Mouse (Mus musculus) lung, postnatal 0 days (tissue): ENCODE measurements around the gene Hepacam2. TPM values are rescaled to one million over a fixed set of nuclear protein-coding genes. Genes with fewer than 3 reads are reported as not detected.

Experiments
- ATAC-seq: fragments of 200-750 bp; cut with Nextera tagmentation; 2 replicates; pipeline ENCODE4 v1.8.0; 2017; ENCODE audit warnings: moderate library complexity
- DNase-seq: peaks from one replicate; pipeline ENCODE4 v3.0.0-alpha.2; 2016; ENCODE audit warnings: low spot score
- H3K27ac ChIP-seq: fragments of 300-500 bp; sonication (generic); 2 replicates; pipeline ENCODE4 v1.5.1; 2014; ENCODE audit warnings: antibody characterized with exemption, mild to moderate bottlenecking, low read length, mixed read lengths
- H3K27me3 ChIP-seq: fragments of 300-500 bp; sonication (generic); replicated peaks from 2 replicates; pipeline ENCODE4 v1.6.1; 2014; ENCODE audit warnings: low read length, mixed read lengths; ENCODE audit not compliant: insufficient read depth
- H3K36me3 ChIP-seq: fragments of 300-500 bp; sonication (generic); 2 replicates; pipeline ENCODE4 v1.6.1; 2014; ENCODE audit warnings: low read length, mixed read lengths; ENCODE audit not compliant: insufficient read depth
- H3K4me1 ChIP-seq: fragments of 300-500 bp; sonication (generic); 2 replicates; pipeline ENCODE4 v1.6.1; 2014; ENCODE audit warnings: antibody characterized with exemption, low read depth, low read length, mixed read lengths; ENCODE audit not compliant: insufficient read depth
- H3K4me2 ChIP-seq: fragments of 300-500 bp; sonication (generic); replicated peaks from 2 replicates; pipeline ENCODE4 v1.6.1; 2014; ENCODE audit warnings: low read depth, mild to moderate bottlenecking, low read length, moderate library complexity, mixed read lengths
- H3K4me3 ChIP-seq: fragments of 300-500 bp; sonication (generic); 2 replicates; pipeline ENCODE4 v1.5.1; 2014; ENCODE audit warnings: low read depth, low read length
- H3K9ac ChIP-seq: fragments of 300-500 bp; sonication (generic); replicated peaks from 2 replicates; pipeline ENCODE4 v1.6.1; 2014; ENCODE audit warnings: low read depth, mild to moderate bottlenecking
- H3K9me3 ChIP-seq: fragments of 300-500 bp; sonication (generic); 2 replicates; pipeline ENCODE4 v1.6.1; 2016; ENCODE audit warnings: low read length, mixed read lengths
- CTCF ChIP-seq: IDR thresholded peaks from 2 replicates; pipeline ENCODE4 v1.5.1; 2016; ENCODE audit warnings: antibody characterized with exemption, mild to moderate bottlenecking
- EP300 ChIP-seq: IDR thresholded peaks from 2 replicates; pipeline ENCODE4 v1.6.1; 2016; ENCODE audit warnings: antibody characterized with exemption, mild to moderate bottlenecking, control low read depth
- WGBS: fragments of 180-500 bp; shearing (Covaris S2); extraction: QIAGEN DNeasy Blood & Tissue Kit; methylation state at CpG from one replicate; pipeline ENCODE4 v1.1.7; 2014; 5-methylcytosine and 5-hydroxymethylcytosine counted together
- polyA plus RNA-seq: library from polyadenylated mRNA; unstranded; fragments of >200 nt; fragmentation: Nextera tagmentation; extraction: Ambion mirVana; gene quantifications from 2 replicates; pipeline ENCODE4 v1.2.1, GENCODE M21; 2015

Gene Hepacam2
- polyA plus RNA-seq = 0.11 and 0.20 TPM in 2 replicates

- H3K4me1 ChIP-seq = peaks cover 6% of the 10 kb centered on the region; the same call in 1 of the 2 replicates
Measured at GRCm38 (mm10) chr6:3498162-3498848, at the start of gene Hepacam2, which contains the start of gene Vps50. Gene Hepacam2, minus strand, starts transcription at chr6:3498298. Gene Vps50, plus strand, starts transcription at chr6:3498382.

GRCm38 (mm10) chr6:3544970-3545369, 46.9 kb upstream of the Hepacam2 start:
- TF ChIP-seq EP300 (no peak), CTCF (no peak)
- WGBS = 37% methylated on average over 1 of the region's 1 CpGs
- ATAC-seq = no peak
- Histone ChIP-seq H3K36me3 (no peaks in the 10 kb centered on the region; the same call in 1 of the 2 replicates), H3K9me3 (no peaks in the 10 kb centered on the region), H3K4me1 (no peaks in the 10 kb centered on the region), H3K27me3 (no peaks in the 10 kb centered on the region), H3K9ac (no peak overlapping the region), H3K4me2 (no peak overlapping the region), H3K4me3 (no peak overlapping the region), H3K27ac (no peak overlapping the region)
- no peak for DNase-seq

More at GRCm38 (mm10) chr6:3498162-3498848, at the start of gene Hepacam2, which contains the start of gene Vps50:
- DNase-seq (peak; percentile 97), ATAC-seq (peak; percentile 100)
- H3K4me3 ChIP-seq = peak within 1 kb of the TSS; percentile 80
- H3K9ac ChIP-seq = peak within 1 kb of the TSS; percentile 78
- no peak within 1 kb of the TSS for H3K27ac ChIP-seq
- peak within 1 kb of the TSS; percentile 82 for H3K4me2 ChIP-seq
- H3K27me3 ChIP-seq = no peaks in the 10 kb centered on the region
- H3K9me3 ChIP-seq = no peaks in the 10 kb centered on the region
- TF ChIP-seq EP300 (no peak), CTCF (no peak)
- WGBS = 1% methylated on average over 28 of the region's 28 CpGs
- H3K36me3 ChIP-seq = no peaks in the 10 kb centered on the region

- WGBS = 81% methylated on average over 4 of the region's 4 CpGs
- DNase-seq = no peak
Measured at GRCm38 (mm10) chr6:3543862-3544261, 45.8 kb upstream of the Hepacam2 start.

GRCm38 (mm10) chr6:3539470-3539869, 41.4 kb upstream of the Hepacam2 start:
- H3K4me3 ChIP-seq = no peak overlapping the region
- no peak for DNase-seq
- 39% methylated on average over 2 of the region's 2 CpGs for WGBS
- H3K27ac ChIP-seq = no peak overlapping the region
- H3K4me2 ChIP-seq = no peak overlapping the region
- no peaks in the 10 kb centered on the region for H3K4me1 ChIP-seq
- H3K9me3 ChIP-seq = no peaks in the 10 kb centered on the region
- H3K36me3 ChIP-seq = no peaks in the 10 kb centered on the region; the same call in 1 of the 2 replicates
- TF ChIP-seq CTCF (no peak), EP300 (no peak)
- no peak overlapping the region for H3K9ac ChIP-seq
- H3K27me3 ChIP-seq = no peaks in the 10 kb centered on the region
- ATAC-seq = no peak

More at GRCm38 (mm10) chr6:3543862-3544261, 45.8 kb upstream of the Hepacam2 start:
- no peak overlapping the region for H3K9ac ChIP-seq
- H3K27me3 ChIP-seq = no peaks in the 10 kb centered on the region
- no peak overlapping the region for H3K4me3 ChIP-seq
- TF ChIP-seq EP300 (no peak), CTCF (no peak)
- no peaks in the 10 kb centered on the region for H3K4me1 ChIP-seq
- no peak overlapping the region for H3K4me2 ChIP-seq
- H3K9me3 ChIP-seq = no peaks in the 10 kb centered on the region
- no peak for ATAC-seq
- H3K27ac ChIP-seq = no peak overlapping the region
- no peaks in the 10 kb centered on the region; the same call in 1 of the 2 replicates for H3K36me3 ChIP-seq

GRCm38 (mm10) chr6:3536048-3536447, 38.0 kb upstream of the Hepacam2 start:
- Histone ChIP-seq H3K4me2 (no peak overlapping the region), H3K9ac (no peak overlapping the region), H3K27ac (no peak overlapping the region), H3K4me1 (no peaks in the 10 kb centered on the region), H3K36me3 (no peaks in the 10 kb centered on the region; the same call in 1 of the 2 replicates), H3K27me3 (no peaks in the 10 kb centered on the region), H3K9me3 (no peaks in the 10 kb centered on the region), H3K4me3 (no peak overlapping the region)
- DNase-seq = no peak
- no peak for TF ChIP-seq EP300
- WGBS = 81% methylated on average over 1 of the region's 1 CpGs
- no peak for ATAC-seq

- H3K4me1 ChIP-seq = no peaks in the 10 kb centered on the region
- DNase-seq = no peak
- no peaks in the 10 kb centered on the region for H3K9me3 ChIP-seq
- ATAC-seq = no peak
- H3K9ac ChIP-seq = no peak overlapping the region
- no peaks in the 10 kb centered on the region for H3K27me3 ChIP-seq
- no peak overlapping the region for H3K27ac ChIP-seq
- TF ChIP-seq EP300 (no peak), CTCF (no peak)
- no peak overlapping the region for H3K4me2 ChIP-seq
- H3K4me3 ChIP-seq = no peak overlapping the region
- no peaks in the 10 kb centered on the region; the same call in 1 of the 2 replicates for H3K36me3 ChIP-seq
- 69% methylated on average over 5 of the region's 5 CpGs for WGBS
Measured at GRCm38 (mm10) chr6:3531445-3531844, 33.3 kb upstream of the Hepacam2 start.
